Mouse (Mus musculus) E14TG2a.4 (cell line): Measurements from ENCODE around the gene Rap1gap.

Experiments
- H3K27me3 ChIP-seq: 2 replicates; pipeline ENCODE4 v1.6.1; 2014; ENCODE audit warnings: low read length, control low read depth; ENCODE audit not compliant: insufficient read depth
- H3K36me3 ChIP-seq: 2 replicates; pipeline ENCODE4 v1.6.1; 2014; ENCODE audit warnings: low read length, control low read depth; ENCODE audit not compliant: insufficient read depth
- H3K4me1 ChIP-seq: replicated peaks from 2 replicates; pipeline ENCODE4 v1.6.1; 2014; ENCODE audit warnings: low read depth, low read length, control low read depth
- H3K4me3 ChIP-seq: replicated peaks from 2 replicates; pipeline ENCODE4 v1.5.1; 2014; ENCODE audit warnings: mild to moderate bottlenecking, low read length
- H3K9me3 ChIP-seq: 2 replicates; pipeline ENCODE4 v1.6.1; 2014; ENCODE audit warnings: low read length, control low read depth
- CTCF ChIP-seq: conservative IDR thresholded peaks from 2 replicates; pipeline ENCODE4 v1.5.1; 2014; ENCODE audit warnings: low read length
- NANOG ChIP-seq: IDR thresholded peaks from 2 replicates; pipeline ENCODE4 v1.6.1; 2014; ENCODE audit warnings: borderline replicate concordance, low read length, mixed read lengths
- POU5F1 ChIP-seq: IDR thresholded peaks from 2 replicates; pipeline ENCODE4 v1.6.1; 2014; ENCODE audit warnings: low read length, borderline replicate concordance

Gene Rap1gap

GRCm38 (mm10) chr4:137762886-137763285 lies 98.4 kb downstream of the Rap1gap start:
- H3K27me3 ChIP-seq, result no peaks in the 10 kb centered on the region
- no peak overlapping the region for H3K4me3 ChIP-seq
- TF ChIP-seq NANOG (no peak), CTCF (no peak), POU5F1 (no peak)
- H3K4me1 ChIP-seq, result peaks cover 73% of the 10 kb centered on the region
- no peaks in the 10 kb centered on the region for H3K9me3 ChIP-seq
- peaks cover 44% of the 10 kb centered on the region for H3K36me3 ChIP-seq

- Histone ChIP-seq H3K27me3 (no peaks in the 10 kb centered on the region), H3K4me3 (no peak overlapping the region), H3K4me1 (peaks cover 77% of the 10 kb centered on the region), H3K9me3 (no peaks in the 10 kb centered on the region), H3K36me3 (peaks cover 44% of the 10 kb centered on the region)
- TF ChIP-seq CTCF, result no peak
- no peak for TF ChIP-seq POU5F1
- TF ChIP-seq NANOG, result no peak
Observed at GRCm38 (mm10) chr4:137763920-137764495, 99.5 kb downstream of the Rap1gap start.

- H3K27me3 ChIP-seq, result no peaks in the 10 kb centered on the region
- H3K4me1 ChIP-seq, result peaks cover 78% of the 10 kb centered on the region
- no peak overlapping the region for H3K4me3 ChIP-seq
- TF ChIP-seq CTCF, result no peak
- TF ChIP-seq NANOG, result no peak
- TF ChIP-seq POU5F1, result no peak
- H3K9me3 ChIP-seq, result no peaks in the 10 kb centered on the region
- peaks cover 45% of the 10 kb centered on the region for H3K36me3 ChIP-seq
Observed at GRCm38 (mm10) chr4:137764621-137765020, 100.1 kb downstream of the Rap1gap start.

- Histone ChIP-seq H3K4me1 (peaks cover 85% of the 10 kb centered on the region), H3K4me3 (peak overlapping the region; percentile 49), H3K9me3 (no peaks in the 10 kb centered on the region), H3K27me3 (no peaks in the 10 kb centered on the region), H3K36me3 (peaks cover 52% of the 10 kb centered on the region)
- no peak for TF ChIP-seq CTCF
- no peak for TF ChIP-seq NANOG
- no peak for TF ChIP-seq POU5F1
Observed at GRCm38 (mm10) chr4:137765554-137765971, 101.0 kb downstream of the Rap1gap start.

- Histone ChIP-seq H3K4me3 (peak overlapping the region; percentile 49), H3K4me1 (peaks cover 93% of the 10 kb centered on the region), H3K9me3 (no peaks in the 10 kb centered on the region), H3K27me3 (no peaks in the 10 kb centered on the region), H3K36me3 (peaks cover 46% of the 10 kb centered on the region)
- TF ChIP-seq NANOG, result no peak
- no peak for TF ChIP-seq POU5F1
- TF ChIP-seq CTCF, result no peak
Observed at GRCm38 (mm10) chr4:137766365-137766764, 101.8 kb downstream of the Rap1gap start.

GRCm38 (mm10) chr4:137768381-137768780 lies 103.9 kb downstream of the Rap1gap start:
- H3K9me3 ChIP-seq, result no peaks in the 10 kb centered on the region
- H3K36me3 ChIP-seq, result peaks cover 65% of the 10 kb centered on the region
- no peaks in the 10 kb centered on the region for H3K27me3 ChIP-seq
- H3K4me3 ChIP-seq, result peak overlapping the region; percentile 37; the same call in 1 of the 2 replicates
- H3K4me1 ChIP-seq, result peaks cover 99% of the 10 kb centered on the region
- TF ChIP-seq NANOG (no peak), POU5F1 (no peak), CTCF (no peak)

- TF ChIP-seq NANOG, result no peak
- no peak for TF ChIP-seq CTCF
- TF ChIP-seq POU5F1, result no peak
- peak overlapping the region; percentile 37; the same call in 1 of the 2 replicates for H3K4me3 ChIP-seq
- no peaks in the 10 kb centered on the region for H3K27me3 ChIP-seq
- peaks cover 68% of the 10 kb centered on the region for H3K36me3 ChIP-seq
- no peaks in the 10 kb centered on the region for H3K9me3 ChIP-seq
- H3K4me1 ChIP-seq, result peaks cover 99% of the 10 kb centered on the region
Observed at GRCm38 (mm10) chr4:137768831-137769230, 104.3 kb downstream of the Rap1gap start.

- no peak for TF ChIP-seq NANOG
- TF ChIP-seq POU5F1, result no peak
- no peak for TF ChIP-seq CTCF
- Histone ChIP-seq H3K27me3 (no peaks in the 10 kb centered on the region), H3K9me3 (no peaks in the 10 kb centered on the region), H3K36me3 (peaks cover 71% of the 10 kb centered on the region), H3K4me1 (peaks cover 100% of the 10 kb centered on the region), H3K4me3 (peak overlapping the region; percentile 37)
Observed at GRCm38 (mm10) chr4:137769635-137770034, 105.1 kb downstream of the Rap1gap start.

- no peak for TF ChIP-seq POU5F1
- no peak for TF ChIP-seq CTCF
- no peak for TF ChIP-seq NANOG
- H3K27me3 ChIP-seq, result no peaks in the 10 kb centered on the region
- H3K4me1 ChIP-seq, result peaks cover 94% of the 10 kb centered on the region
Observed at GRCm38 (mm10) chr4:137770901-137771612, 106.5 kb downstream of the Rap1gap start.

More at GRCm38 (mm10) chr4:137770901-137771612, 106.5 kb downstream of the Rap1gap start:
- H3K4me3 ChIP-seq, result peak overlapping the region; percentile 2
- no peaks in the 10 kb centered on the region for H3K9me3 ChIP-seq
- H3K36me3 ChIP-seq, result peaks cover 65% of the 10 kb centered on the region
